Comparison of ENCODE assay signal across 11 mouse cellular contexts in genomic region chr4:135306533-135306932, GRCm38 (mm10). TPM values are rescaled to one million over a fixed set of nuclear protein-coding genes. Genes with fewer than 3 reads are reported as not detected.
DNase-seq lines count a peak whose midpoint lies in the region; ATAC-seq and TF ChIP-seq lines count a peak whose summit lies in the region.
"Had no signal": no experiment of that assay in that cellular context is flagged by ENCODE, and none has a peak within 500 bp of the region (broad histone marks: within the 10 kb centered on the region; RNA-seq: fewer than 3 reads in every experiment).

No protein-coding gene starts in this region.

- no peak overlapping the region for H3K9ac ChIP-seq in hindbrain, embryonic 12.5 days
- H3K9ac ChIP-seq in hindbrain, embryonic 13.5 days = no peak overlapping the region
- H3K9ac ChIP-seq: embryonic facial prominence, embryonic 12.5 days had no signal

- 69% methylated on average over 4 of the region's 4 CpGs for WGBS in hindbrain, embryonic 12.5 days
- WGBS in hindbrain, embryonic 13.5 days = 67% methylated on average over 4 of the region's 4 CpGs
- 28% methylated on average over 4 of the region's 4 CpGs for WGBS in lung, adult 2 months

- 0 out of 2 replicates have a peak overlapping the region, but pooled peaks have one; percentile 31 for H3K4me2 ChIP-seq in hindbrain, embryonic 12.5 days (replicated peaks)
- H3K4me2 ChIP-seq in hindbrain, embryonic 13.5 days = no peak overlapping the region
- H3K4me2 ChIP-seq: limb, embryonic 13.5 days had no signal

- no peak overlapping the region for H3K4me3 ChIP-seq in hindbrain, embryonic 12.5 days
- no peak overlapping the region for H3K4me3 ChIP-seq in hindbrain, embryonic 13.5 days
- H3K4me3 ChIP-seq in lung, adult 2 months (replicated peaks; ENCODE audit: extremely low read depth, low read depth, low read length) = no peak overlapping the region
- H3K4me3 ChIP-seq: embryonic facial prominence, embryonic 12.5 days; limb, embryonic 13.5 days had no signal

- H3K4me1 ChIP-seq in hindbrain, embryonic 12.5 days = peaks cover 13% of the 10 kb centered on the region; the same call in 1 of the 2 replicates
- H3K4me1 ChIP-seq in hindbrain, embryonic 13.5 days (replicated peaks) = no peaks in the 10 kb centered on the region; the same call in 1 of the 2 replicates
- peaks cover 20% of the 10 kb centered on the region for H3K4me1 ChIP-seq in lung, adult 2 months (ENCODE audit: control insufficient read depth, insufficient read depth, low read length)

- no peaks in the 10 kb centered on the region for H3K27me3 ChIP-seq in hindbrain, embryonic 12.5 days
- H3K27me3 ChIP-seq in hindbrain, embryonic 13.5 days = no peaks in the 10 kb centered on the region
- H3K27me3 ChIP-seq: embryonic facial prominence, embryonic 12.5 days; limb, embryonic 13.5 days had no signal

- no peak for TF ChIP-seq POLR2A in lung, adult 2 months (IDR thresholded peaks at IDR 0.05; ENCODE audit: borderline replicate concordance, extremely low read depth, low read depth, low read length)

- TF ChIP-seq CTCF in lung, adult 2 months (IDR thresholded peaks at IDR 0.05; ENCODE audit: insufficient read depth, low read length) = no peak

- peak; percentile 76 for DNase-seq in adrenal gland, adult 8-10 months
- DNase-seq in heart, postnatal 36 days = peak; percentile 66 to 75
- DNase-seq in lung, adult 2 months = peak; percentile 65
- no peak for DNase-seq in spleen, postnatal 10 days (ENCODE audit: low spot score in 2 of 2)
- no peak for DNase-seq in urinary bladder, adult 18-20 months (ENCODE audit: low spot score in 2 of 2)
- no peak for DNase-seq in urinary bladder, postnatal 14 days (ENCODE audit: low spot score)

- ATAC-seq in hindbrain, embryonic 12.5 days (ENCODE audit: low FRiP score) = no peak
- no peak for ATAC-seq in hindbrain, embryonic 13.5 days (ENCODE audit: low FRiP score)

- H3K9me3 ChIP-seq in hindbrain, embryonic 12.5 days (replicated peaks) = no peaks in the 10 kb centered on the region
- no peaks in the 10 kb centered on the region for H3K9me3 ChIP-seq in hindbrain, embryonic 13.5 days
- H3K9me3 ChIP-seq: embryonic facial prominence, embryonic 12.5 days; G1E; limb, embryonic 13.5 days had no signal

- no peak overlapping the region for H3K27ac ChIP-seq in hindbrain, embryonic 12.5 days
- no peak overlapping the region for H3K27ac ChIP-seq in hindbrain, embryonic 13.5 days
- H3K27ac ChIP-seq: embryonic facial prominence, embryonic 12.5 days had no signal

- intact Hi-C loops in heart, postnatal 36 days (cut with DNase I) = loop anchor here (2.0 kb wide), 1 partner anchor 20 kb away; no protein-coding TSS in a partner anchor

- H3K36me3 ChIP-seq in hindbrain, embryonic 12.5 days = no peaks in the 10 kb centered on the region
- H3K36me3 ChIP-seq in hindbrain, embryonic 13.5 days = no peaks in the 10 kb centered on the region
- H3K36me3 ChIP-seq: embryonic facial prominence, embryonic 12.5 days; G1E; limb, embryonic 13.5 days had no signal

RNA-seq across cellular contexts. Expression of gene Clic4, which starts 33.9 kb away (rescaled TPM):
- polyA plus RNA-seq in hindbrain, embryonic 12.5 days (2016; fragmentation: Nextera tagmentation; extraction: Ambion mirVana) = 159 TPM in 2 replicates
- polyA plus RNA-seq in hindbrain, embryonic 13.5 days (2015; fragmentation: Nextera tagmentation; extraction: Ambion mirVana) = 83.5 and 84.7 TPM in 2 replicates
- total RNA-seq in adrenal gland, adult 8-10 months (2022) = 10 to 100 TPM; 59.8 to 89.0 (median 74.4) TPM
- 100 to 1,000 TPM; 241 to 254 TPM for total RNA-seq in heart, postnatal 36 days (2021)
- 190 and 227 TPM in 2 replicates for polyA plus RNA-seq in lung, adult 2 months (2012; rRNA removed)

RNA-seq across cellular contexts. Expression of gene Srrm1, which starts 46.6 kb away (rescaled TPM):
- 238 and 258 TPM in 2 replicates for polyA plus RNA-seq in hindbrain, embryonic 12.5 days (2016; fragmentation: Nextera tagmentation; extraction: Ambion mirVana)
- polyA plus RNA-seq in hindbrain, embryonic 13.5 days (2015; fragmentation: Nextera tagmentation; extraction: Ambion mirVana) = 215 and 220 TPM in 2 replicates
- total RNA-seq in adrenal gland, adult 8-10 months (2022) = 100 to 1,000 TPM in 3 of 4 experiments, 10 to 100 TPM in 1; 95.5 to 188 (median 137) TPM
- total RNA-seq in heart, postnatal 36 days (2021) = 10 to 100 TPM; 59.1 to 69.9 TPM
- polyA plus RNA-seq in lung, adult 2 months (2012; rRNA removed) = 19.4 and 31.0 TPM in 2 replicates

Comparison
In these comparisons a context has a peak if more than half of its experiments do, and no peak if none do; other contexts are left out.
1. DNase-seq: peak in adrenal gland, adult 8-10 months (single experiment), heart, postnatal 36 days (2 of 2) and lung, adult 2 months (single experiment); none in spleen, postnatal 10 days (0 of 2), urinary bladder, adult 18-20 months (0 of 2) and urinary bladder, postnatal 14 days (single experiment).